Mouse (Mus musculus) testis, adult 2 months (tissue): ENCODE measurements around the gene Pcnp. TPM values are rescaled to one million over a fixed set of nuclear protein-coding genes. Genes with fewer than 3 reads are reported as not detected.
"Not testable (repeated sequence)": the region's sequence is repeated elsewhere in the genome, so short reads cannot be mapped to it uniquely, and the experiment has no call there.

Source experiments
- H3K27ac ChIP-seq: fragments of 200-500 bp; 2 replicates; pipeline ENCODE4 v1.5.1; 2012; ENCODE audit warnings: low read depth, low read length; ENCODE audit not compliant: control insufficient read depth, insufficient read depth
- H3K27me3 ChIP-seq: fragments of 200-500 bp; 2 replicates; pipeline ENCODE4 v1.6.1; 2012; ENCODE audit warnings: mild to moderate bottlenecking, low read length, moderate library complexity; ENCODE audit not compliant: control insufficient read depth, insufficient read depth
- H3K36me3 ChIP-seq: fragments of 200-500 bp; 2 replicates; pipeline ENCODE4 v1.6.1; 2012; ENCODE audit warnings: mild to moderate bottlenecking, low read length; ENCODE audit not compliant: control insufficient read depth, insufficient read depth
- H3K4me1 ChIP-seq: fragments of 200-500 bp; 2 replicates; pipeline ENCODE4 v1.6.1; 2012; ENCODE audit warnings: low read length; ENCODE audit not compliant: control insufficient read depth, insufficient read depth
- H3K4me3 ChIP-seq: fragments of 200-500 bp; 2 replicates; pipeline ENCODE4 v1.5.1; 2012; ENCODE audit warnings: low read depth, mild to moderate bottlenecking, low read length, moderate library complexity, mixed read lengths; ENCODE audit not compliant: control insufficient read depth
- CTCF ChIP-seq: fragments of 200-500 bp; IDR thresholded peaks from 2 replicates; pipeline ENCODE4 v1.5.1; 2012; ENCODE audit warnings: low read depth, mild to moderate bottlenecking, inconsistent platforms, low read length, moderate library complexity; ENCODE audit not compliant: control insufficient read depth, insufficient read depth, insufficient replicate concordance
- POLR2A ChIP-seq: fragments of 200-500 bp; IDR thresholded peaks from 2 replicates; pipeline ENCODE4 v1.6.1; 2012; ENCODE audit warnings: low read depth, mild to moderate bottlenecking, inconsistent platforms, low read length, moderate library complexity; ENCODE audit not compliant: control insufficient read depth
- polyA plus RNA-seq: library from polyadenylated mRNA; depleted of rRNA; stranded (reverse); fragments of >200 nt; gene quantifications from 2 replicates; pipeline ENCODE4 v1.2.3, GENCODE M21; 2012

The Pcnp gene
- polyA plus RNA-seq, 1 experiment: 17.3 TPM

DNA sequence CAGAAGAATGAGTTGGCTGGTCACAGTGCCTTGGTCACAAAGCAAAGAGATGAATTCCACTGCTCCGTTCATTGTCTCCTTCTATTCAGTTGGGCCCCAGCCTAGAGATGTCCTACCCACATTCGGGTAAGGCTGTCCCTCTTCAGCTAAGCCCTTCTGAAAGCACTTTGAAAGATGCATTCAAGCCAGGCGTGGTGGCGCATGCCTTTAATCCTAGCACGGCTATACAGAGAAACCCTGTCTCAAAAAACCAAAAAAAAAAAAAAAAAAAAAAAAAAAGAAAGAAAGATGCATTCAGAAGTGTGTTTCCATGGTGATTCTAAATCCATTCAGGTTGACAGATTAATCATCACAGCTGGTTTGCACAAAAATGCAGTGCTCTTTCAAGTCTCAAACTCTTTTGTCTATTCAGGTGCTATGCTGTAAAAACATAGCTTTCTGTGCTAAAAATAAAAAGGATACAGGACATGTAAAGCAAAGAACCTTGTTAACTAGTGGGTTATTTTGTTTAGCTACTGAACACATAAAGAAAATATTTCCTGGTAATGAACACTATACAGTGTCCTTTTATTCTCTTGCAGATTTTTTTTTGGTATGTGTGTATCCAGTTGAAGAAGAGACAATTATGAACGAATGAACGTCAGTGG is 27.5 kb upstream of the Pcnp start:
- Histone ChIP-seq H3K27me3 (no peaks in the 10 kb centered on the region), H3K27ac (no peak overlapping the region), H3K4me3 (no peak overlapping the region), H3K4me1 (no peaks in the 10 kb centered on the region), H3K36me3 (no peaks in the 10 kb centered on the region)
- TF ChIP-seq POLR2A (no peak), CTCF (no peak)

DNA sequence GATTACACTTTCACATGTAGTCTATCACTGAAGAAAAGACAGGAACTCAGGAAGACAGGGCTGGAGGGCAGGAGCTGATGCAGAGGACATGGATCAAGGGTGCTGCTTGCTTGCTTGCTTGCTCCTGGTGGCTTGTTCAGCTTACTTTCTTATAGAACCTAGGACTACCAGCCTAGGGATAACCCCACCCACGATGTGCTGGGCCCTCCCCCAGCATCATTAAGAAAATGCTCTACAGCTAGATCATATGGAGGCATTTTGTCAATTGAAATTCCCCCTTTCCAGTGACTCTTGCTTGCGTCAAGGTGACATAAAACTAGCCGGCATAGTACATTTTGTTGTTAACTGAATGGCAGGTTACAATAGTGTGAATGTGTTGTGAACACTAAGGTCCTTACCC is 26.4 kb upstream of the Pcnp start:
- TF ChIP-seq POLR2A (no peak), CTCF (no peak)
- no peaks in the 10 kb centered on the region for H3K27me3 ChIP-seq
- H3K36me3 ChIP-seq: no peaks in the 10 kb centered on the region
- no peak overlapping the region for H3K27ac ChIP-seq
- H3K4me1 ChIP-seq: no peaks in the 10 kb centered on the region
- no peak overlapping the region for H3K4me3 ChIP-seq

- not testable (repeated sequence) for H3K4me1 ChIP-seq, H3K36me3 ChIP-seq, H3K27ac ChIP-seq, H3K4me3 ChIP-seq, H3K27me3 ChIP-seq
Observed at GRCm38 (mm10) chr16:56048038-56048437, 18.5 kb upstream of the Pcnp start, which contains the start of gene Senp7. Senp7 (plus strand) TSS chr16:56048338.

DNA sequence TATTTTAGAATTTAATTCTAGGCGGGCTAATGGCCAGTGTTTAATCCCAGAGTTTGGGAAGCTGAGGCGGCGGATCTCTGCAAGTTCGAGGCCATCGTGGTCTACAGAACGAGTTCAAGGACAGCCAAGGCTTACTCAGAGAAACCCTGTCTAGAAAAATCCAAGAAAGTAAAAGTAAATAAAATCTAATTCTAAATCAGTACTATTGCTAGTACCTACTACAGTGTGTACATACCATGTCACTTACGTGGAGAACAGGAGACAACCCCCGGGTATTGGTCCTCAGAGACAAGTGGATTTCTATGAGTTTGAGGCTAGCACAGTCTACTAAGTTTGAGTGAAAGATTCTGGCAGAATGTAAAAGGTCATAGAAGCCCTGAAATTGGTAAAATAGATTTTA is 8.6 kb upstream of the Pcnp start:
- Histone ChIP-seq H3K36me3 (no peaks in the 10 kb centered on the region; the same call in 1 of the 2 replicates), H3K4me3 (peak overlapping the region; percentile 100), H3K4me1 (no peaks in the 10 kb centered on the region), H3K27me3 (no peaks in the 10 kb centered on the region), H3K27ac (peak overlapping the region; percentile 97)
- TF ChIP-seq POLR2A (no peak), CTCF (no peak)

DNA sequence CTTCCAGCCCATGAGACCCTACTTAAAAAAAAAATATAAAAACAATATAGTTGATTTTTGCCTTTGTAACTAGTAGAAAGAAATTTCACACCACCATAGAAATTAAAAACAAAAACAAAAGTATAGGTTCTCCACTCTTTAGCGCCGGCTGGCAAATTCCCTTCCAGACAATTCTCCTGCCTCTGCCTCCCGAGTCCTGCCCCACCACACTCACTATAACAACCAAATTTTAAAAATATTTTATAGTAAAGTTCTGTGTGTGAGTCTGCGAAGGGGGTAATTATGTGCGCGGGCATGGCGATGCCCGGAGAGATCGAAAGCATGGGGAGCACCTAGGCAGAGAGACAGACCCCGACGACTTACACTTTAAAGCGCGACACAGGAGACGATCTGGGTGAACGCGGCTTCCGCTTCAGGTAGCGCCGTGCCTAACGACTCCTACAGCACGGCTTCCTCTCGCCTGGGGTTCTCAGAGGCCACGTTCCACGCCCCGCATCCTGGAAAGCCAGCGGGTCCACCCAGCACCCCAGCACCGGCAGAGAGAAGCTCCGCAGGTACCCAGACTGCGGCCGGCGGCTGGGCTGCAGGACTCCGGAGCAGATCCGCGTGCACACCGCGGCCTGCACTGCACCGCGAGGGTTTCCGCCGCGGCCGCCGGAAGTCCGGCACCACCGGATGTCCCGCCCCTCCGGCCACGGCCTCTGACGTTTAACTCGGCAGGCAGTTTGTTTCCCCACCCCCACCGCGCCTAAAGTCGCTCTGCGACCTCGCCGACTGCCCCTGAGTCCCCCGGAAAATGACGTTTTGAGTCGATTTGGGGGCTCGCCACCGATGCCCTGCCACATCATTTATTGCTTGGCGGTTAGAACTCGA is 7.8 kb upstream of the Pcnp start, which contains the start of gene Trmt10c:
Gene Trmt10c (minus strand): TSS at position 682 of the 873 bp plus-strand sequence.
- Histone ChIP-seq H3K36me3 (no peaks in the 10 kb centered on the region; the same call in 1 of the 2 replicates), H3K27ac (peak within 1 kb of the TSS; percentile 97), H3K4me3 (peak within 1 kb of the TSS; percentile 100), H3K4me1 (no peaks in the 10 kb centered on the region), H3K27me3 (no peaks in the 10 kb centered on the region)
- peak; percentile 80 for TF ChIP-seq POLR2A
- TF ChIP-seq CTCF: no peak

DNA sequence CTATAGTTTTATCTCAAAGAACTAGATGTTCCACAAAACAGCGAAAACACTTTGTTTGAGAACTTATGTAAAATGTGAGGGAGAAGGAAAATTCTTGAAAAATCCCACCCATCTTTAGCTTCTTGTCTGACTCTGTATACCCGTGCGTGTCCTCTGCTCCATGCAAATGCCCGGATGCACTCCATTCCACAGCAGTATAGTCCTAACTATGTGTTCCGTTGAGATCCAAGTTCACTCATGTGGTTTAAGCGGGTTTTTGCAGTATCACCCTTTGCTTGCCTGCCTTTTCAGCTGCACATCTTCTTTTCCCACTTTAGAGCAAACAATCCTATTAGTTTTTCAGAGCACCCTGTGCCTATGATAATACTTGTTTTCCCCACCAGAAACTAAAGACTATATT is 7.0 kb upstream of the Pcnp start:
- Histone ChIP-seq H3K36me3 (no peaks in the 10 kb centered on the region; the same call in 1 of the 2 replicates), H3K27me3 (no peaks in the 10 kb centered on the region), H3K4me1 (no peaks in the 10 kb centered on the region), H3K27ac (no peak overlapping the region), H3K4me3 (peak overlapping the region; percentile 45; the same call in 1 of the 2 replicates)
- no peak for TF ChIP-seq POLR2A

DNA sequence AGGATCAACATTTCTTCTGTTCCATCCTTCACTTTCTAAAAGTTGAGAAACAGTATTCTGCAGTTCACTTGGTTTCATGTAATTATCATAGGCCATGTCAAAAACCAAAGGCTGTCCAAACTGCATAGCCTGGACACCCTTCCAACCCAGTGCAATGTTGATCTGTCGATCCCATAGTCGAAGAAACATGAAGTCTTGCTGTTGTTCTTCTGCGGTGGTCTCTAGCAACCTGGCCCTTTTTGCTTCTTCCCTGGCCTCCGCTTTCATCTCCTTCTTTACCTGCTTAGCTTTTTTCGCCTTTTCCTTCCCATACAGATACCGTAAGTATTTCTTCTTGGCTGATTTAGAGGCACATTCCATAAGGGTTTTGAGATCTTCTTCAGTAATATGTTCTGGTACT is 5.0 kb upstream of the Pcnp start:
- Histone ChIP-seq H3K27me3 (no peaks in the 10 kb centered on the region), H3K36me3 (no peaks in the 10 kb centered on the region; the same call in 1 of the 2 replicates), H3K4me1 (no peaks in the 10 kb centered on the region; the same call in 1 of the 2 replicates), H3K4me3 (no peak overlapping the region), H3K27ac (no peak overlapping the region)
- TF ChIP-seq POLR2A: no peak
- TF ChIP-seq CTCF: no peak
